Mouse (Mus musculus): ENCODE data around the gene Tomm5. TPM values are rescaled to one million over a fixed set of nuclear protein-coding genes. Genes with fewer than 3 reads are reported as not detected.
"Not testable (repeated sequence)": the region's sequence is repeated elsewhere in the genome, so short reads cannot be mapped to it uniquely, and the experiment has no call there.

The Tomm5 gene
- polyA plus RNA-seq, 1 experiment from 2014 or later: 237 TPM

- no peak for ATAC-seq (replicated peaks; ENCODE audit: insufficient number of reproducible peaks, insufficient read depth, low FRiP score, low read depth)
- no peaks in the 10 kb centered on the region for H3K27me3 ChIP-seq
- no peak overlapping the region for H3K4me2 ChIP-seq
- peaks cover 13% of the 10 kb centered on the region for H3K36me3 ChIP-seq
- no peak overlapping the region for H3K4me3 ChIP-seq
- no peak overlapping the region for H3K27ac ChIP-seq
- WGBS: 42% methylated on average over 2 of the region's 2 CpGs
- no peaks in the 10 kb centered on the region for H3K9me3 ChIP-seq (replicated peaks)
- no peak overlapping the region for H3K9ac ChIP-seq
- peaks cover 11% of the 10 kb centered on the region; the same call in 1 of the 2 replicates for H3K4me1 ChIP-seq (replicated peaks)
Observed at GRCm38 (mm10) chr4:45066036-45066730, 41.7 kb downstream of the Tomm5 start.

DNA sequence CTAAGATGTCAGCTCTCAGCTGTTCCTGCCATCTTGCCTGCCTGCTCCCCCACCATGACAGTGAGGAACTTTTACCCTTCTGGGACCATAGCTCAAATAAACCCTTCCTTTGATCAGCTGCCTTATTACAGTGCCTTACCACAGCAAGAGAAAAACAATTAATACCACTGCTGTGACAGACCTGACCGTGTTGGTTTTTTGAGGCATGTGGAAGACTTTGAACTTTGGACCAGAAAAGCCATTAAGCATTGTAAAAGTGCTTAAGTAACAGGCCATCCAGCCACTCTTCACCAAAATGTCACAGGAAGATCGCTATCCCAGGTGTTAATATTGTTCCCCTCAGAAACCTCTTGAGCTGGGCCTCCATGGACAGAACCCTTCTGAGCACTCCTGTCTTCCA is 43.3 kb downstream of the Tomm5 start:
- Histone ChIP-seq H3K36me3 (peaks cover 28% of the 10 kb centered on the region), H3K9ac (no peak overlapping the region), H3K4me2 (no peak overlapping the region), H3K4me1 (replicated peaks) (peaks cover 8% of the 10 kb centered on the region; the same call in 1 of the 2 replicates), H3K27ac (no peak overlapping the region), H3K27me3 (no peaks in the 10 kb centered on the region), H3K9me3 (replicated peaks) (no peaks in the 10 kb centered on the region), H3K4me3 (no peak overlapping the region)
- no peak for ATAC-seq (replicated peaks; ENCODE audit: insufficient number of reproducible peaks, insufficient read depth, low FRiP score, low read depth)
- WGBS: 95% methylated on average over 2 of the region's 2 CpGs

- not testable (repeated sequence) for H3K4me3 ChIP-seq; H3K9ac ChIP-seq; H3K27ac ChIP-seq; H3K9me3 ChIP-seq (replicated peaks); H3K4me1 ChIP-seq (replicated peaks); H3K4me2 ChIP-seq; H3K27me3 ChIP-seq; ATAC-seq (replicated peaks; ENCODE audit: insufficient number of reproducible peaks, insufficient read depth, low FRiP score, low read depth)
- 81% methylated on average over 1 of the region's 1 CpGs for WGBS
- H3K36me3 ChIP-seq: peaks cover 35% of the 10 kb centered on the region
Observed at GRCm38 (mm10) chr4:45063836-45064235, 44.1 kb downstream of the Tomm5 start.

- ATAC-seq (replicated peaks; ENCODE audit: insufficient number of reproducible peaks, insufficient read depth, low FRiP score, low read depth): no peak
- no peaks in the 10 kb centered on the region for H3K27me3 ChIP-seq
- WGBS: 64% methylated on average over 8 of the region's 8 CpGs
Observed at GRCm38 (mm10) chr4:45055451-45055850, 52.5 kb downstream of the Tomm5 start.

More at GRCm38 (mm10) chr4:45055451-45055850, 52.5 kb downstream of the Tomm5 start:
- H3K4me2 ChIP-seq: no peak overlapping the region
- no peak overlapping the region for H3K4me3 ChIP-seq
- peaks cover 38% of the 10 kb centered on the region for H3K36me3 ChIP-seq
- no peak overlapping the region for H3K9ac ChIP-seq
- peak overlapping the region; percentile 43 for H3K27ac ChIP-seq
- no peaks in the 10 kb centered on the region for H3K9me3 ChIP-seq (replicated peaks)
- H3K4me1 ChIP-seq (replicated peaks): peaks cover 16% of the 10 kb centered on the region

Other genes with a start within 250 kb of the Tomm5 start
- 83.5 and 85.2 TPM in 2 replicates for gene Grhpr, start 126.7 kb downstream of the Tomm5 start, polyA plus RNA-seq (2015; fragmentation: Nextera tagmentation; extraction: Ambion mirVana)
- 12.5 and 15.3 TPM in 2 replicates for gene Zbtb5, start 95.7 kb downstream of the Tomm5 start, polyA plus RNA-seq (2015; fragmentation: Nextera tagmentation; extraction: Ambion mirVana)
- 71.2 and 73.8 TPM in 2 replicates for gene Polr1e, start 89.5 kb downstream of the Tomm5 start, polyA plus RNA-seq (2015; fragmentation: Nextera tagmentation; extraction: Ambion mirVana)
- 18.1 and 23.2 TPM in 2 replicates for gene Fbxo10, start 23.5 kb downstream of the Tomm5 start, polyA plus RNA-seq (2015; fragmentation: Nextera tagmentation; extraction: Ambion mirVana)
- gene Frmpd1, start 76.8 kb upstream of the Tomm5 start, polyA plus RNA-seq (2015; fragmentation: Nextera tagmentation; extraction: Ambion mirVana): 1.5 TPM in 2 replicates
- gene Trmt10b, start 189.0 kb upstream of the Tomm5 start, polyA plus RNA-seq (2015; fragmentation: Nextera tagmentation; extraction: Ambion mirVana): 9.6 and 10.1 TPM in 2 replicates
- gene Dcaf10, start 234.0 kb upstream of the Tomm5 start, polyA plus RNA-seq (2015; fragmentation: Nextera tagmentation; extraction: Ambion mirVana): 8.1 and 9.1 TPM in 2 replicates
- gene Exosc3, start 234.6 kb upstream of the Tomm5 start, polyA plus RNA-seq (2015; fragmentation: Nextera tagmentation; extraction: Ambion mirVana): 30.4 and 41.3 TPM in 2 replicates

Measured in heart, embryonic 15.5 days (tissue).